Mouse (Mus musculus) Patski (cell line): Measurements from ENCODE around the gene Pik3cb. TPM values are rescaled to one million over a fixed set of nuclear protein-coding genes. Genes with fewer than 3 reads are reported as not detected.
A peak's percentile ranks its signal among the peaks of the same experiment; 100 is the strongest.

ENCODE experiments used
- ATAC-seq: fragments of 100-300 bp; one replicate; pipeline ENCODE4 v1.8.0; 2021
- CTCF ChIA-PET: fragments of 350-600 bp; sonication (Branson Sonifier 250); formaldehyde crosslinking; loops from one replicate; lab custom pipeline; 2022; ENCODE audit warnings: inconsistent platforms; lab: Charles Lee
- POLR2A ChIA-PET: fragments of 350-600 bp; sonication (Branson Sonifier 250); formaldehyde crosslinking; loops from one replicate; lab custom pipeline; 2022; ENCODE audit warnings: antibody characterized with exemption, inconsistent platforms; lab: Charles Lee
- DNase-seq: peaks from one replicate; pipeline ENCODE4 v3.0.0-alpha.2; 2011; ENCODE audit warnings: low read depth, low spot score
- H3K27me3 ChIP-seq: fragments of 371-371 bp; one replicate; pipeline ENCODE4 v1.5.1; 2021
- CTCF ChIP-seq: fragments of 100-300 bp; IDR thresholded peaks from one replicate; pipeline ENCODE4 v1.5.1; 2021
- in situ Hi-C: fragments of 300-500 bp; cut with MboI; formaldehyde crosslinking; loops from 3 replicates; pipeline ENCODE4 v1.11.1; 2018; ENCODE audit warnings: low pct_unique_long_range_greater_than_20kb, mixed read lengths
- polyA plus RNA-seq: library from polyadenylated mRNA; unstranded; gene quantifications from one replicate; pipeline ENCODE4 v1.2.3, GENCODE M21; 2021

The Pik3cb gene
- polyA plus RNA-seq, 1 experiment from 2014 or later = 24.5 TPM

- DNase-seq (no peak), ATAC-seq (no peak)
- no peak for TF ChIP-seq CTCF
- no peaks in the 10 kb centered on the region for H3K27me3 ChIP-seq
- ChIA-PET POLR2A (no interaction called here), CTCF (interaction anchor here (1.8 to 2.0 kb wide), 2 partner anchors 15 to 19 kb away, joined by 6 read pairs; no protein-coding TSS in a partner anchor)
- in situ Hi-C loops = no loop called here
Observed at GRCm38 (mm10) chr9:99095192-99095591, 45.2 kb downstream of the Pik3cb start.

- in situ Hi-C loops = no loop called here
- ATAC-seq = no peak
- CTCF ChIA-PET = no interaction called here
- H3K27me3 ChIP-seq = no peaks in the 10 kb centered on the region
- TF ChIP-seq CTCF = no peak
- no peak for DNase-seq
- POLR2A ChIA-PET = no interaction called here
Observed at GRCm38 (mm10) chr9:99090546-99090945, 49.9 kb downstream of the Pik3cb start.

GRCm38 (mm10) chr9:99089904-99090303, 50.5 kb downstream of the Pik3cb start:
- TF ChIP-seq CTCF = no peak
- CTCF ChIA-PET = interaction anchor here (1.6 kb wide), 1 partner anchor 9 kb away, joined by 4 read pairs; no protein-coding TSS in a partner anchor
- no peaks in the 10 kb centered on the region for H3K27me3 ChIP-seq
- POLR2A ChIA-PET = no interaction called here
- in situ Hi-C loops = no loop called here
- no peak for ATAC-seq
- DNase-seq = no peak

GRCm38 (mm10) chr9:99081718-99082117, 58.7 kb downstream of the Pik3cb start:
- in situ Hi-C loops = no loop called here
- ChIA-PET CTCF (interaction anchor here (0.9 to 3.6 kb wide), 6 partner anchors 12 to 161 kb away, joined by 3 to 14 read pairs (median 4); partner anchors contain the start of gene Cep70), POLR2A (interaction anchor here (0.6 kb wide), 1 partner anchor 21 kb away, joined by 3 read pairs; no protein-coding TSS in a partner anchor)
- TF ChIP-seq CTCF = no peak
- no peak for DNase-seq
- H3K27me3 ChIP-seq = no peaks in the 10 kb centered on the region
- ATAC-seq = no peak

GRCm38 (mm10) chr9:99081308-99081707, 59.1 kb downstream of the Pik3cb start:
- ChIA-PET POLR2A (interaction anchor here (0.6 kb wide), 1 partner anchor 21 kb away, joined by 3 read pairs; no protein-coding TSS in a partner anchor), CTCF (interaction anchor here (1.0 to 3.6 kb wide), 7 partner anchors 12 to 161 kb away, joined by 3 to 14 read pairs (median 5); partner anchors contain the start of gene Cep70)
- in situ Hi-C loops = no loop called here
- ATAC-seq (peak; percentile 47), DNase-seq (no peak)
- no peaks in the 10 kb centered on the region for H3K27me3 ChIP-seq
- no peak for TF ChIP-seq CTCF

GRCm38 (mm10) chr9:99080657-99081056, 59.8 kb downstream of the Pik3cb start:
- no peaks in the 10 kb centered on the region for H3K27me3 ChIP-seq
- TF ChIP-seq CTCF = peak; percentile 52
- ATAC-seq (no peak), DNase-seq (no peak)
- in situ Hi-C loops = no loop called here
- ChIA-PET CTCF (interaction anchor here (1.0 to 3.6 kb wide), 7 partner anchors 11 to 162 kb away, joined by 3 to 14 read pairs (median 5); partner anchors contain the start of gene Cep70), POLR2A (no interaction called here)

- H3K27me3 ChIP-seq = no peaks in the 10 kb centered on the region
- ATAC-seq (no peak), DNase-seq (no peak)
- no peak for TF ChIP-seq CTCF
- in situ Hi-C loops = no loop called here
- ChIA-PET POLR2A (no interaction called here), CTCF (interaction anchor here (1.0 to 1.6 kb wide), 3 partner anchors 10 to 165 kb away, joined by 3 to 4 read pairs (median 3); no protein-coding TSS in a partner anchor)
Observed at GRCm38 (mm10) chr9:99074462-99074861, 66.0 kb downstream of the Pik3cb start.

- ATAC-seq (no peak), DNase-seq (no peak)
- POLR2A ChIA-PET = no interaction called here
- CTCF ChIA-PET = interaction anchor here (1.4 kb wide), 1 partner anchor 8 kb away, joined by 6 read pairs; no protein-coding TSS in a partner anchor
- in situ Hi-C loops = no loop called here
- no peak for TF ChIP-seq CTCF
- H3K27me3 ChIP-seq = no peaks in the 10 kb centered on the region
Observed at GRCm38 (mm10) chr9:99072538-99072937, 67.9 kb downstream of the Pik3cb start.

- ChIA-PET POLR2A (no interaction called here), CTCF (interaction anchor here (1.0 to 10.7 kb wide), 5 partner anchors 8 to 176 kb away, joined by 3 to 70 read pairs (median 4); partner anchors contain the start of gene Cep70)
- ATAC-seq = no peak
- H3K27me3 ChIP-seq = no peaks in the 10 kb centered on the region
- in situ Hi-C loops = no loop called here
- TF ChIP-seq CTCF = no peak
- DNase-seq = no peak
Observed at GRCm38 (mm10) chr9:99065311-99065710, 75.1 kb downstream of the Pik3cb start.

- ChIA-PET CTCF (interaction anchor here (1.0 to 10.7 kb wide), 11 partner anchors 9 to 182 kb away, joined by 3 to 70 read pairs (median 4); partner anchors contain the start of genes Cep70 and Pik3cb), POLR2A (no interaction called here)
- in situ Hi-C loops = loop anchor here (5.0 kb wide), 3 partner anchors 178 to 388 kb away; partner anchors contain the start of genes Cep70 and Nme9
- no peak for ATAC-seq
- no peaks in the 10 kb centered on the region for H3K27me3 ChIP-seq
- TF ChIP-seq CTCF = no peak
- no peak for DNase-seq
Observed at GRCm38 (mm10) chr9:99064216-99064615, 76.2 kb downstream of the Pik3cb start.

GRCm38 (mm10) chr9:99062544-99062943, 77.9 kb downstream of the Pik3cb start:
- POLR2A ChIA-PET = interaction anchor here (1.0 to 1.3 kb wide), 2 partner anchors 13 to 181 kb away, joined by 3 read pairs; partner anchors contain the start of gene Cep70
- peak; percentile 30 for DNase-seq
- peak; percentile 96 for TF ChIP-seq CTCF
- CTCF ChIA-PET = interaction anchor here (1.2 to 10.7 kb wide), 5 partner anchors 9 to 179 kb away, joined by 3 to 70 read pairs (median 4); partner anchors contain the start of genes Cep70 and Pik3cb
- no peaks in the 10 kb centered on the region for H3K27me3 ChIP-seq
- in situ Hi-C loops = loop anchor here (5.0 kb wide), 3 partner anchors 180 to 390 kb away; partner anchors contain the start of genes Cep70 and Nme9
- peak; percentile 80 for ATAC-seq
